Mouse (Mus musculus) stomach, embryonic 14.5 days (tissue): ENCODE results near the gene Prkcz. TPM values are rescaled to one million over a fixed set of nuclear protein-coding genes. Genes with fewer than 3 reads are reported as not detected.

ENCODE experiments used
- ATAC-seq: fragments of 200-750 bp; cut with Nextera tagmentation; 2 replicates; pipeline ENCODE4 v1.8.0; 2017; ENCODE audit warnings: low read depth, moderate TSS enrichment; ENCODE audit not compliant: insufficient number of reproducible peaks, insufficient read depth, low FRiP score
- H3K27ac ChIP-seq: fragments of 300-500 bp; sonication (generic); 2 replicates; pipeline ENCODE4 v1.5.1; 2014; ENCODE audit warnings: mild to moderate bottlenecking, low read length, moderate library complexity, mixed read lengths
- H3K27me3 ChIP-seq: fragments of 300-500 bp; sonication (generic); 2 replicates; pipeline ENCODE4 v1.6.1; 2014; ENCODE audit warnings: low read length, control low read depth, mixed read lengths; ENCODE audit not compliant: control insufficient read depth, insufficient read depth
- H3K36me3 ChIP-seq: fragments of 300-500 bp; sonication (generic); 2 replicates; pipeline ENCODE4 v1.6.1; 2014; ENCODE audit warnings: mild to moderate bottlenecking, control low read depth, low read length, moderate library complexity, mixed read lengths; ENCODE audit not compliant: control insufficient read depth, insufficient read depth
- H3K4me1 ChIP-seq: fragments of 300-500 bp; sonication (generic); 2 replicates; pipeline ENCODE4 v1.6.1; 2014; ENCODE audit warnings: low read length, control low read depth, mixed read lengths; ENCODE audit not compliant: control insufficient read depth, insufficient read depth
- H3K4me2 ChIP-seq: fragments of 300-500 bp; sonication (generic); replicated peaks from 2 replicates; pipeline ENCODE4 v1.6.1; 2014; ENCODE audit warnings: low read depth, low read length, control low read depth
- H3K4me3 ChIP-seq: fragments of 300-500 bp; sonication (generic); 2 replicates; pipeline ENCODE4 v1.5.1; 2014; ENCODE audit warnings: low read depth, low read length, control low read depth
- H3K9ac ChIP-seq: fragments of 300-500 bp; sonication (generic); replicated peaks from 2 replicates; pipeline ENCODE4 v1.6.1; 2014; ENCODE audit warnings: low read depth, mild to moderate bottlenecking, control low read depth, low read length, moderate library complexity, mixed read lengths
- H3K9me3 ChIP-seq: fragments of 300-500 bp; sonication (generic); 2 replicates; pipeline ENCODE4 v1.6.1; 2016; ENCODE audit warnings: low read depth, low read length, control low read depth; ENCODE audit not compliant: control insufficient read depth
- WGBS: fragments of 180-500 bp; shearing (Covaris S2); extraction: QIAGEN DNeasy Blood & Tissue Kit; methylation state at CpG from one replicate; pipeline ENCODE4 v1.1.7; 2014; 5-methylcytosine and 5-hydroxymethylcytosine counted together
- polyA plus RNA-seq: library from polyadenylated mRNA; unstranded; fragments of >200 nt; fragmentation: Nextera tagmentation; extraction: Ambion mirVana; gene quantifications from 2 replicates; pipeline ENCODE4 v1.2.1, GENCODE M21; 2014

Prkcz gene
- 12.9 and 14.8 TPM in 2 replicates for polyA plus RNA-seq

DNA sequence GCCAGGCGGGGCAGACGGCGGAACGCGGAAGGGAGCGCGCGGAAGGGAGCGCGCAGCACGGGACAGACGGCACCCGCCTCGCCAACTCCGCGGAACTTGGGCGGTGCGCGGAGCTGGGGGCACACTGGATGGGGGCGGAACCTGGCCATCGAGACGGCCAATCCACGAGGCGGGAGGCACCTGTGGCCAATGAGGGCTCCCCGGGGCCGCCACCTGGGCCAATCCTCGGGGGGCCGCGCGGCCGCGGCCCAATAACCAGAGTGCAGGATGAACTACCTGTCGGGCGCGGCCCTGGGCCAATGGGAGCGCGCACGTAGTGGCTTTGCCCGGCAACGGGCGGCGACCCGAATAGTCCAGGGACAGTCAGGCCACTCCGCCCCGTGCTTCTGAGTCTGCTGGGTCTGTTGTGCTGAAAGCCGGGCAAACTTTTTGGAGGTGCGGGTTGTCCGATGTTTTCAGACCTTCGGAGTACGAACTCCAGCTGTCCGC lies at the start of gene Prkcz:
Prkcz (minus strand) TSS at position 59 of the 489 bp plus-strand sequence.
- no peaks in the 10 kb centered on the region for H3K36me3 ChIP-seq
- under 1% methylated on average over 46 of the region's 51 CpGs for WGBS
- no peaks in the 10 kb centered on the region for H3K9me3 ChIP-seq
- H3K27ac ChIP-seq, result peak within 1 kb of the TSS; percentile 55; the same call in 1 of the 2 replicates
- H3K9ac ChIP-seq, result no peak within 1 kb of the TSS; the same call in 1 of the 2 replicates
- H3K4me2 ChIP-seq, result peak within 1 kb of the TSS; percentile 53
- peak within 1 kb of the TSS; percentile 41 for H3K4me3 ChIP-seq
- no peaks in the 10 kb centered on the region for H3K4me1 ChIP-seq
- peak; percentile 96 for ATAC-seq
- peaks cover 22% of the 10 kb centered on the region for H3K27me3 ChIP-seq

GRCm38 (mm10) chr4:155409058-155409776 lies 48.1 kb upstream of the Prkcz start, which contains the start of gene Cfap74:
Gene Cfap74 (plus strand): TSS chr4:155409190.
- no peaks in the 10 kb centered on the region for H3K9me3 ChIP-seq
- no peak within 1 kb of the TSS for H3K27ac ChIP-seq
- no peaks in the 10 kb centered on the region for H3K27me3 ChIP-seq
- WGBS, result 1% methylated on average over 35 of the region's 35 CpGs
- H3K4me3 ChIP-seq, result peak within 1 kb of the TSS; percentile 45
- peak within 1 kb of the TSS; percentile 70 for H3K4me2 ChIP-seq
- ATAC-seq, result peak; percentile 91
- no peaks in the 10 kb centered on the region for H3K36me3 ChIP-seq
- no peak within 1 kb of the TSS; the same call in 1 of the 2 replicates for H3K9ac ChIP-seq
- 0 out of 2 replicates have a peak, but pooled peaks cover 3% of the 10 kb centered on the region for H3K4me1 ChIP-seq

DNA sequence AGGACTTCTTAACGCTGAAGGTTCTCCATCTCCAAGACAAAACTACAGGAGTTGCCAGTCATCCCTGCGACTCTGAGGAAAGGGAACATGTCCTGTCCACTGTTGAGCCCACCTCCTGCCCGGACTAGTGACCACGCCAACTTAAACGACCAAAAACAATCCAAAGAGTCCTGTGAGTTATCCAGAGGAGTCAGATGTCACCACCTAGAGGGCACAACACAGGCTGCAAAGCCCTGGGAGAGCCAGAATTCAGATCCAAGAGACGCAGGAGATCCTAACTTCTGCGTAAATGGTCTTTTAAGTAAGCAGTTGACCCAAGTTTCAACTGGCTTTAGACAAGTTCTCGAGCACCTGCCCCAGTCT lies 47.5 kb upstream of the Prkcz start:
- Histone ChIP-seq H3K4me3 (peak overlapping the region; percentile 45), H3K27me3 (no peaks in the 10 kb centered on the region), H3K36me3 (no peaks in the 10 kb centered on the region), H3K9me3 (no peaks in the 10 kb centered on the region), H3K27ac (no peak overlapping the region), H3K4me1 (0 out of 2 replicates have a peak, but pooled peaks cover 3% of the 10 kb centered on the region), H3K9ac (no peak overlapping the region), H3K4me2 (peak overlapping the region; percentile 70)
- 4% methylated on average over 8 of the region's 8 CpGs for WGBS
- ATAC-seq, result no peak

DNA sequence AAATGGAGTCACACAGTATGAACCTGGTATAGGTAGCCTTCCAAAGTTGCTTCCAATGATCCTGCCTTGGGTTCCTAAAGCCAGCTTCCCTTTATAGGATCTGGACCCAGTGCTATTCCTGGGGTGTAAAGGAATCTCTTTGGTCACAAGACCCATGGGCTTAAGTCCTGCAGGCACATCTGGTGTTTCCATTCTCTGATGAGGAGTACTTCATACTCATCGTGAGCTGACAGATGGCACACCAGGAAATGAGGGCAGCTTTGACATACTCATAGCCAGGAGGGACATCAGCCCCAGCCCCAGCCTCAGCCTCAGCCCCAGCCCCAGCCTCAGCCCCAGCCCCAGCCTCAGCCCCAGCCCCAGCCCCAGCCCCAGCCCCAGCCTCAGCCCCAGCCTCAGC lies 41.3 kb upstream of the Prkcz start:
- Histone ChIP-seq H3K36me3 (no peaks in the 10 kb centered on the region), H3K9me3 (no peaks in the 10 kb centered on the region), H3K4me3 (no peak overlapping the region), H3K9ac (no peak overlapping the region), H3K4me2 (no peak overlapping the region), H3K27ac (no peak overlapping the region), H3K4me1 (no peaks in the 10 kb centered on the region), H3K27me3 (no peaks in the 10 kb centered on the region)
- ATAC-seq, result no peak
- 85% methylated on average over 1 of the region's 1 CpGs for WGBS

DNA sequence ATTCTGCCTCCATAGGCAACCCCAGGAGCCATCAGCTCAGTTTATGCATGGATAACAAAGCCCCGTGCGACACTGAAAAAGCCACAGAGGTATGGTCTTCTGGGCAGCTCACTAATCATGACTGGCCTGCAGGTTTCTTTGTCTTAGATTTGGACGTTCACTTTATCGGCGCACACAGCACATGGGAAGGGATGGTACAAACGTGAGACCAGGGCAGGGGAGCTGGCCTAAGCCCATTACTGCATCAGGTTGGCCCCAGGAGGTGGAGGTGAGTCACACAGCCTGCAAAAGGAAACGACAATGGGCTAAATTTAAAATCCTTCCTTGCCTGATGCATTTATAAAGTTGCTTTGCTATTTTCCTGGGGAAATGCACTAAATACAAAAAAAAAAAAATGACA lies 40.0 kb upstream of the Prkcz start:
- Histone ChIP-seq H3K9me3 (no peaks in the 10 kb centered on the region), H3K9ac (no peak overlapping the region), H3K4me2 (no peak overlapping the region), H3K4me1 (no peaks in the 10 kb centered on the region), H3K36me3 (no peaks in the 10 kb centered on the region), H3K27ac (no peak overlapping the region), H3K4me3 (no peak overlapping the region), H3K27me3 (peaks cover 5% of the 10 kb centered on the region; the same call in 1 of the 2 replicates)
- ATAC-seq, result no peak
- 70% methylated on average over 7 of the region's 7 CpGs for WGBS

DNA sequence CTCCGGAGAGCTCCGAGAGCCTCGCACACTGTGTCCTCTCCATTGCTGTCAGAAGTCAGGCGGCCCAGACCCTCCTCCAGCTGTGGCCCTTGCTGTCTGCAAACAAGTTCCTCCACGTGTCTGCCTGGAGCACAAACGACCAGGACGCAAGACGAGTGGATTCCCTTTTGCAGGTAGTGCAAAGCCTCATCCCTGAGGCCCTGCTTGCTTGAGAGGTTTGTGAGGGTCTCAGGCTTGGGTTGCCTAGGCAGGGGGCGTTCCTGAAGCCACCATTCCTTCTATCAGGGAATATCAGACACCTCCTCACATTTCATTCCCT lies 37.0 kb upstream of the Prkcz start:
- Histone ChIP-seq H3K4me1 (no peaks in the 10 kb centered on the region), H3K4me3 (peak overlapping the region; percentile 27), H3K27ac (no peak overlapping the region), H3K4me2 (peak overlapping the region; percentile 80), H3K9me3 (no peaks in the 10 kb centered on the region), H3K36me3 (no peaks in the 10 kb centered on the region), H3K9ac (no peak overlapping the region), H3K27me3 (peaks cover 5% of the 10 kb centered on the region; the same call in 1 of the 2 replicates)
- ATAC-seq, result no peak
- WGBS, result 2% methylated on average over 9 of the region's 9 CpGs

DNA sequence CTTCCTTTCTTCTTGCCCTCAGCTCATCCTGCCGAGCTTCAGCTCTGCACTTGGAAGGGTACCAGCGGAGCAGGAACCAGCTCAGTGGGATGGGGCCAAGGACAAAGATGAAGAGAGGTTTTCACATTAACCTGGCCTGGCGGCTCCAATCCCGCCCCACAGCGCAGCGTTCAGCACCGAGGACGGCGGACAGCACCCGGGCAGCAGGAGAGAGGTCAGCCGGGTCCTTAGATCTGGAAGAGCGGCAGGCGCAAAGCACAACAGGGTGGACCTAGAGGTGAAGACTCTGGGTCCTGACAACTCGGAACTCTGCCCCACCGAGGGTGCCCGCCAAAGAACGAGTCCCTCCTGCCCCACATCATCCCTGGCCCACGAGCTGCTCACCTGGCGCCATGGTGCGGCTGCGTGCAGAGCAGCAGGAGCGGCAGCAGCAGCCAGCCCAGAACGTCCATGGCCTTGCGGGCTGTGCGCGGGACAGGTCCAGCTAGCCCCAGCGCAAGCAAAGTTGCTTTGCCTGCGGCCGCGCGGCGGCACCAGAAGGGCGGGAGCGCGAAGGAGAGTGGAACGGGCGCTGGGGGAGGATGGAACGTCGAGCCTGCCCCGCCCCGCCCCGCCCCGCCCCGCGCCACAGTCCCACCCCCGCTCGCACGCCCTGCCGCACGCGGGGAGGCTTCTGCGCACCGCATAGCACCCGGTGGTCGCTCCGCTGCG lies 36.5 kb upstream of the Prkcz start, which contains the start of gene Gabrd:
Gabrd (minus strand) TSS at position 602 of the 711 bp plus-strand sequence.
- peak within 1 kb of the TSS; percentile 80 for H3K4me2 ChIP-seq
- 1% methylated on average over 43 of the region's 57 CpGs for WGBS
- H3K4me3 ChIP-seq, result peak within 1 kb of the TSS; percentile 27
- ATAC-seq, result peak; percentile 61; the same call in 1 of the 2 replicates
- H3K27ac ChIP-seq, result no peak within 1 kb of the TSS
- H3K27me3 ChIP-seq, result peaks cover 5% of the 10 kb centered on the region; the same call in 1 of the 2 replicates
- H3K4me1 ChIP-seq, result no peaks in the 10 kb centered on the region
- H3K9ac ChIP-seq, result no peak within 1 kb of the TSS
- no peaks in the 10 kb centered on the region for H3K9me3 ChIP-seq
- no peaks in the 10 kb centered on the region for H3K36me3 ChIP-seq

DNA sequence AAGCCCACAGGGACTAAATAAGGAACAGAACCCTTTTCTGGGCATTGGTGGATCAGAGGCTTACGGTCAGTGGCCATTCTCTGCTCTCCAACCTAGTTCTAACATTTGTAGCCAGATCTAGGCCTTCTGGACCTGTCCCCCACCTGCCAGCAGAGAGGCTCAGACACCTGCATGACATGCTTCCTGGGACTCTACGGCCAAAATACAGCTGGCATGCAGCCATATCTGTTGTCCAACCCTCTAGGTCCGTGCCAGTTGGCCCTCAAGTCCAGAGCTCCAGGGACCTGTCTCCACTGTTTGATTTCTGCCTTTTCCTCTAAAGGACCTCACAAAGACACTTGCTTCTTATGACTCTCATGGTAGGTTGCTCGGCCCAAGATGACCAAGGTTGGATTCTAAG lies 35.6 kb upstream of the Prkcz start:
- H3K27me3 ChIP-seq, result peaks cover 5% of the 10 kb centered on the region; the same call in 1 of the 2 replicates
- no peak overlapping the region for H3K4me3 ChIP-seq
- no peaks in the 10 kb centered on the region for H3K9me3 ChIP-seq
- 85% methylated on average over 4 of the region's 4 CpGs for WGBS
- no peak overlapping the region for H3K9ac ChIP-seq
- ATAC-seq, result no peak
- no peak overlapping the region for H3K4me2 ChIP-seq
- no peaks in the 10 kb centered on the region for H3K36me3 ChIP-seq
- H3K27ac ChIP-seq, result no peak overlapping the region
- H3K4me1 ChIP-seq, result no peaks in the 10 kb centered on the region
